Mouse (Mus musculus) kidney, postnatal 0 days (tissue): ENCODE measurements around the gene Acer2. TPM values are rescaled to one million over a fixed set of nuclear protein-coding genes. Genes with fewer than 3 reads are reported as not detected.
A peak's percentile ranks its signal among the peaks of the same experiment; 100 is the strongest.

Experiments
- ATAC-seq: fragments of 200-750 bp; cut with Nextera tagmentation; replicated peaks from 2 replicates; pipeline ENCODE4 v1.8.0; 2017; ENCODE audit warnings: low read depth, moderate number of reproducible peaks, moderate TSS enrichment, moderate library complexity; ENCODE audit not compliant: low FRiP score
- DNase-seq: peaks from one replicate; pipeline ENCODE4 v3.0.0-alpha.2; 2016; ENCODE audit warnings: low spot score
- H3K27ac ChIP-seq: fragments of 300-500 bp; sonication (generic); 2 replicates; pipeline ENCODE4 v1.5.1; 2014; ENCODE audit warnings: mild to moderate bottlenecking
- H3K27me3 ChIP-seq: fragments of 300-500 bp; sonication (generic); 2 replicates; pipeline ENCODE4 v1.6.1; 2014; ENCODE audit warnings: low read length, mixed read lengths; ENCODE audit not compliant: insufficient read depth
- H3K36me3 ChIP-seq: fragments of 300-500 bp; sonication (generic); 2 replicates; pipeline ENCODE4 v1.6.1; 2014; ENCODE audit warnings: low read length, mixed read lengths; ENCODE audit not compliant: insufficient read depth
- H3K4me1 ChIP-seq: fragments of 300-500 bp; sonication (generic); replicated peaks from 2 replicates; pipeline ENCODE4 v1.6.1; 2014; ENCODE audit warnings: antibody characterized with exemption, low read length, mixed read lengths; ENCODE audit not compliant: insufficient read depth
- H3K4me2 ChIP-seq: fragments of 300-500 bp; sonication (generic); 2 replicates; pipeline ENCODE4 v1.6.1; 2014; ENCODE audit warnings: mild to moderate bottlenecking, low read length, moderate library complexity, mixed read lengths
- H3K4me3 ChIP-seq: fragments of 300-500 bp; sonication (generic); replicated peaks from 2 replicates; pipeline ENCODE4 v1.5.1; 2014; ENCODE audit warnings: low read depth, low read length
- H3K9ac ChIP-seq: fragments of 300-500 bp; sonication (generic); 2 replicates; pipeline ENCODE4 v1.6.1; 2014; ENCODE audit warnings: low read depth, low read length
- H3K9me3 ChIP-seq: fragments of 300-500 bp; sonication (generic); replicated peaks from 2 replicates; pipeline ENCODE4 v1.6.1; 2016; ENCODE audit warnings: low read length, inconsistent platforms, mixed read lengths
- CTCF ChIP-seq: IDR thresholded peaks from 2 replicates; pipeline ENCODE4 v1.5.1; 2016; ENCODE audit warnings: antibody characterized with exemption, low read depth, mild to moderate bottlenecking, moderate library complexity
- WGBS: fragments of 180-500 bp; shearing (Covaris S2); extraction: QIAGEN DNeasy Blood & Tissue Kit; methylation state at CpG from one replicate; pipeline ENCODE4 v1.1.7; 2014; 5-methylcytosine and 5-hydroxymethylcytosine counted together
- polyA plus RNA-seq: library from polyadenylated mRNA; unstranded; fragments of >200 nt; fragmentation: Nextera tagmentation; extraction: Ambion mirVana; gene quantifications from 2 replicates; pipeline ENCODE4 v1.2.1, GENCODE M21; 2015

Gene Acer2
- polyA plus RNA-seq, 1 experiment from 2014 or later = 55.5 TPM

DNA sequence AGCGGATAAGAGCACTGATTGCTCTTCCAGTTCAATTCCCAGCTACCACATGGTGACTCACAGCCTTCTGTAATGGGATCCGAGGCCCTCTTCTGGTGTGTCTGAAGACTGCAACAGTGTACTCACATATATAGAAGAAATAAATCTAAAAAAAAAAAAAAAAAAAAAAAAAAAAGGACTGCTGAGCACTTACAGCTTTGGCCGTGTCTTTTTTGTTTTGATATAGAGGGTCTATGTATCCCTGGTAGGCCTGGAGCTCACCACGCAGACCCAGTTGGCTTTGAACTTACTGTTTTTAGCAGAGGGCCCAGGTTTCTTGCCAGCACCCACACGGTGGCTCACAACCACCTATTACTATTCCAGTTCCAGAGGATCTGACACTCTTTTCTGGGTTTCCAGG lies 10.1 kb upstream of the Acer2 start:
- TF ChIP-seq CTCF = no peak
- DNase-seq (no peak), ATAC-seq (no peak)
- H3K27ac ChIP-seq = no peak overlapping the region
- H3K4me2 ChIP-seq = no peak overlapping the region
- no peak overlapping the region for H3K9ac ChIP-seq
- no peak overlapping the region for H3K4me3 ChIP-seq
- WGBS = 85% methylated on average over 5 of the region's 5 CpGs
- H3K9me3 ChIP-seq = no peaks in the 10 kb centered on the region
- no peaks in the 10 kb centered on the region for H3K36me3 ChIP-seq
- H3K27me3 ChIP-seq = no peaks in the 10 kb centered on the region
- no peaks in the 10 kb centered on the region for H3K4me1 ChIP-seq

- ATAC-seq = no peak
Measured at GRCm38 (mm10) chr4:86871988-86872387, 2.2 kb upstream of the Acer2 start.

DNA sequence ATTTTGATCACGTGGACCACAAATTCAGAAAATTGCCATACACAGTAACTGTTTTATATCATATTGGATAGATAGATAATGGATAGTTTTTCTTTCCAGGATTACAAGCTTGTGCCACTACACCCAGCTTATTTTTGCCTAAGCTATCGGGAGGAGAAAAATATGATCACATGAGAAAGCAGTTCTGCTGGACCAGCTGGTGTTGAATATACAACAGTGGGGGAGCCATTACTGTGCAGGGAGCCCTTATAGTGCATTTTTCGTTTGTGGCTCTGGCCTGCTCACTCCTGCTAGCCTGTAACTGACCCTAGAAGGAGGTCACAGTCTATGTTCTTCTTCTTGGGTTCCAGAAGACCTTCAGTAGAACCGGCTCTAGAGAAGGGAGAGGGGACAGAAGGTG lies 1.1 kb upstream of the Acer2 start:
- Histone ChIP-seq H3K9me3 (no peaks in the 10 kb centered on the region), H3K36me3 (no peaks in the 10 kb centered on the region), H3K4me3 (no peak overlapping the region), H3K27ac (no peak overlapping the region), H3K27me3 (no peaks in the 10 kb centered on the region), H3K4me2 (no peak overlapping the region), H3K4me1 (no peaks in the 10 kb centered on the region), H3K9ac (no peak overlapping the region)
- no peak for TF ChIP-seq CTCF
- WGBS = 56% methylated on average over 4 of the region's 4 CpGs
- DNase-seq (no peak), ATAC-seq (no peak)

More at GRCm38 (mm10) chr4:86871988-86872387, 2.2 kb upstream of the Acer2 start:
- Histone ChIP-seq H3K4me1 (no peaks in the 10 kb centered on the region), H3K4me3 (no peak overlapping the region), H3K36me3 (no peaks in the 10 kb centered on the region), H3K9ac (no peak overlapping the region), H3K27me3 (no peaks in the 10 kb centered on the region), H3K27ac (no peak overlapping the region), H3K9me3 (no peaks in the 10 kb centered on the region), H3K4me2 (no peak overlapping the region)
- DNase-seq = no peak
- no peak for TF ChIP-seq CTCF

- ATAC-seq (no peak), DNase-seq (no peak)
- no peaks in the 10 kb centered on the region for H3K27me3 ChIP-seq
- no peaks in the 10 kb centered on the region for H3K4me1 ChIP-seq
- no peak overlapping the region for H3K4me3 ChIP-seq
- no peaks in the 10 kb centered on the region for H3K9me3 ChIP-seq
- no peak overlapping the region for H3K9ac ChIP-seq
- no peak for TF ChIP-seq CTCF
- no peak overlapping the region for H3K27ac ChIP-seq
- WGBS = 86% methylated on average over 2 of the region's 2 CpGs
- H3K36me3 ChIP-seq = no peaks in the 10 kb centered on the region
- H3K4me2 ChIP-seq = no peak overlapping the region
Measured at GRCm38 (mm10) chr4:86879477-86879876, 5.3 kb downstream of the Acer2 start.

DNA sequence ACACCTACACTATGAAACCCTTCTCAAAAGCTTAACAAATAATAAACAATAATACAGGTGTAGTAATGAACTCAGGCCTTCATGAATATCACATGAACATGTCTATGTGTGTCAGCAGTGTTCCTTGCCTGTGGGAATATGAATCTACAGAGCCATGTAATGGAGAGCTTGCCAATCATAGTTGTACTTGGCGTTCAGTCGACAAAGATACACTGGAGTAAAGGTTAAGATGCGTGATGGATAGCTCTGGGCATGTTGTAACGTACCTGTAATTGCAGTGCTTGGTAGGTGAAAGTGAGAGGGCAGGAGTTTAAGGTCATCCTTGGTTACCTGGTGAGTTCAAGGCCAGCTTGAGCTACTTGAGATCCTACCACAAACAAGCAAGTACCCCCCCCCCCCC lies 7.0 kb downstream of the Acer2 start:
- WGBS = 93% methylated on average over 4 of the region's 4 CpGs

GRCm38 (mm10) chr4:86882413-86882812 lies 8.2 kb downstream of the Acer2 start:
- no peak overlapping the region for H3K4me3 ChIP-seq
- H3K4me1 ChIP-seq = no peaks in the 10 kb centered on the region
- H3K9ac ChIP-seq = no peak overlapping the region
- WGBS = 31% methylated on average over 2 of the region's 2 CpGs
- no peaks in the 10 kb centered on the region for H3K9me3 ChIP-seq
- ATAC-seq (no peak), DNase-seq (no peak)
- no peak overlapping the region for H3K27ac ChIP-seq
- H3K27me3 ChIP-seq = no peaks in the 10 kb centered on the region
- no peak for TF ChIP-seq CTCF
- no peak overlapping the region for H3K4me2 ChIP-seq
- H3K36me3 ChIP-seq = no peaks in the 10 kb centered on the region

More for the DNA sequence above, 7.0 kb downstream of the Acer2 start:
- no peak for TF ChIP-seq CTCF
- Histone ChIP-seq H3K4me1 (no peaks in the 10 kb centered on the region), H3K9ac (no peak overlapping the region), H3K4me3 (no peak overlapping the region), H3K4me2 (no peak overlapping the region), H3K27me3 (no peaks in the 10 kb centered on the region), H3K27ac (no peak overlapping the region), H3K9me3 (no peaks in the 10 kb centered on the region), H3K36me3 (no peaks in the 10 kb centered on the region)
- DNase-seq = no peak
- ATAC-seq = no peak

GRCm38 (mm10) chr4:86884945-86885344 lies 10.7 kb downstream of the Acer2 start:
- Histone ChIP-seq H3K4me2 (no peak overlapping the region), H3K4me3 (no peak overlapping the region), H3K9ac (no peak overlapping the region), H3K27ac (no peak overlapping the region), H3K36me3 (0 out of 2 replicates have a peak, but pooled peaks cover 3% of the 10 kb centered on the region), H3K9me3 (no peaks in the 10 kb centered on the region), H3K4me1 (no peaks in the 10 kb centered on the region), H3K27me3 (no peaks in the 10 kb centered on the region)
- 61% methylated on average over 4 of the region's 4 CpGs for WGBS
- ATAC-seq (no peak), DNase-seq (no peak)
- TF ChIP-seq CTCF = peak; percentile 67
